Mouse (Mus musculus) layer of hippocampus, postnatal 14 days (tissue): ENCODE results near the gene Zdhhc9. TPM values are rescaled to one million over a fixed set of nuclear protein-coding genes. Genes with fewer than 3 reads are reported as not detected.

Experiments used
- DNase-seq, 2 experiments: peaks; one replicate each; pipeline ENCODE4 v3.0.0; 2021 to 2022; ENCODE audit warnings: low spot score in 2 of 2, mixed read lengths in 1 of 2
- total RNA-seq, 2 experiments: library from RNA; stranded (reverse); gene quantifications; 2 replicates each; pipeline ENCODE4 v1.2.3; 2021

Gene Zdhhc9
- total RNA-seq, 2 experiments from 2014 or later = 52.2 to 54.3 TPM

GRCm38 (mm10) chrX:48184703-48185102 is 24.0 kb downstream of the Zdhhc9 start:
- no peak for DNase-seq

- DNase-seq = no peak
These were observed 26.8 kb downstream of the Zdhhc9 start for GRCm38 (mm10) chrX:48181844-48182243.

- no peak for DNase-seq
These were observed 38.3 kb downstream of the Zdhhc9 start for GRCm38 (mm10) chrX:48170368-48170767.

- DNase-seq = no peak
These were observed 38.8 kb downstream of the Zdhhc9 start for GRCm38 (mm10) chrX:48169892-48170291.

GRCm38 (mm10) chrX:48158229-48158919 is 50.3 kb downstream of the Zdhhc9 start:
- DNase-seq = no peak

- DNase-seq = no peak
These were observed 51.3 kb downstream of the Zdhhc9 start for GRCm38 (mm10) chrX:48157396-48157795.

GRCm38 (mm10) chrX:48155489-48155888 is 53.2 kb downstream of the Zdhhc9 start:
- peak in 1 of 2 experiments; percentile 23 for DNase-seq

- no peak for DNase-seq
These were observed 54.7 kb downstream of the Zdhhc9 start for GRCm38 (mm10) chrX:48153949-48154348.

- DNase-seq = no peak
These were observed 55.3 kb downstream of the Zdhhc9 start for GRCm38 (mm10) chrX:48153414-48153813.

GRCm38 (mm10) chrX:48152106-48152505 is 56.6 kb downstream of the Zdhhc9 start:
- DNase-seq = no peak

- no peak for DNase-seq
These were observed 60.9 kb downstream of the Zdhhc9 start for GRCm38 (mm10) chrX:48147741-48148186.

GRCm38 (mm10) chrX:48147226-48147625 is 61.5 kb downstream of the Zdhhc9 start:
- no peak for DNase-seq

GRCm38 (mm10) chrX:48146262-48146661 is 62.4 kb downstream of the Zdhhc9 start, which contains the start of gene Sash3:
TSS of gene Sash3 (plus strand) at chrX:48146436.
- DNase-seq = no peak

GRCm38 (mm10) chrX:48143415-48144335 is 65.0 kb downstream of the Zdhhc9 start:
- DNase-seq = no peak

GRCm38 (mm10) chrX:48141481-48141880 is 67.2 kb downstream of the Zdhhc9 start:
- DNase-seq = no peak

GRCm38 (mm10) chrX:48140286-48140877 is 68.3 kb downstream of the Zdhhc9 start:
- DNase-seq = no peak

GRCm38 (mm10) chrX:48139368-48140285 is 69.1 kb downstream of the Zdhhc9 start:
- no peak for DNase-seq

- no peak for DNase-seq
These were observed 70.0 kb downstream of the Zdhhc9 start for GRCm38 (mm10) chrX:48138539-48139275.

GRCm38 (mm10) chrX:48138011-48138410 is 70.7 kb downstream of the Zdhhc9 start:
- no peak for DNase-seq

- DNase-seq = no peak
These were observed 71.7 kb downstream of the Zdhhc9 start for GRCm38 (mm10) chrX:48136935-48137334.
